Mouse (Mus musculus) left cerebral cortex, postnatal 4 days (tissue): ENCODE results near the gene Mef2b. TPM values are rescaled to one million over a fixed set of nuclear protein-coding genes. Genes with fewer than 3 reads are reported as not detected.

ENCODE experiments used
- DNase-seq: peaks from one replicate; pipeline ENCODE4 v3.0.0-alpha.2; 2022
- intact Hi-C: fragments of 180-260 bp; cut with DNase I; formaldehyde crosslinking; loops from one replicate; pipeline ENCODE4 v1.15.1; 2025
- total RNA-seq, 2 experiments: library from RNA; stranded (reverse); gene quantifications; 2 replicates each; pipeline ENCODE4 v1.2.3; 2021

Mef2b gene
- under 1 TPM; 0.72 to 0.94 TPM for total RNA-seq

DNA sequence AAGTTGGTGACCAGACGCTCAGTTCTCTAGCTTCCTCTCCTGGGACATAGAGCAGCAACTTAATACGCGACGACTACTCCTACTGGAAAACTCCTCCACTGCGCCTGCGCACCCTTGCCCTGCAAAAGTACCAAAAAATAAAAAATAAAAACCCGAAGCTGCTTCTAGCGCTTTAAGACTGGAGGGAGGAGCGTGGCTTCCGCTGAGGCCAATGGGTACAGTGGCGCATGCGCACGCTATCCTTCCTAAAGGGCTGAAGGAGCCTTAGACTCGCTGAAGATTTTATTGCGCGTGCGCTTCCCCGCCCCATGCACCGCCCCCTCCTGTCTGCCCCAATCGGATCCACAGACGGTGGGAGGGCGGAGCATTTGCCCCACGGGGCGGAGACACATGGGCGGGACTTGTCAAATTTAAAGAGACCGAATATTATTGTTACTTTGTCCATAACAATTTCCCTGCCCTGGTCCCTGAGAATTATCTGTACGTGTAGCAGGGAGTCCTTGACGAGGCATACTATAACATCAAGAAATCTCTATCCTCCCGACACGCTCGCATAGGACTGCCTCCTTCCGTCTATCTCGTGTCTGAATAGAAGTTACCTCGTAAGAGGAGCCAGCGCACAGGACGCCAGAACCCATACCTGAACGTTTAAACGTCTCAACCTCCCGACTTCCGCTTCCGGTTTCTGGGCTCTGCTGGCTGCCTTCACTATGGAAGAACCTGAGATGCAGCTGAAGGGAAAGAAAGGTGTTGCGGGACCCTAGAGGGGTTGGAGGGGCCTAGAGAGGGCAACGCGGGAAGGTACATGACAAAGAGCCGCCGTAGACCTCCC, at the start of gene Mef2b, which contains the start of the genes Rfxank and Borcs8:
Gene Mef2b (plus strand): TSS at position 686 of the 832 bp plus-strand sequence.
Gene Rfxank (minus strand): TSS at position 129 of the 832 bp plus-strand sequence.
Gene Borcs8 (plus strand): TSS at position 474 of the 832 bp plus-strand sequence.
- peak; percentile 100 for DNase-seq
- intact Hi-C loops = no loop called here

GRCm38 (mm10) chr8:70092786-70093185, 46.7 kb upstream of the Mef2b start:
- DNase-seq = no peak

GRCm38 (mm10) chr8:70099276-70099675, 40.2 kb upstream of the Mef2b start:
- intact Hi-C loops = no loop called here
- DNase-seq = no peak

More at GRCm38 (mm10) chr8:70092786-70093185, 46.7 kb upstream of the Mef2b start:
- intact Hi-C loops = no loop called here

DNA sequence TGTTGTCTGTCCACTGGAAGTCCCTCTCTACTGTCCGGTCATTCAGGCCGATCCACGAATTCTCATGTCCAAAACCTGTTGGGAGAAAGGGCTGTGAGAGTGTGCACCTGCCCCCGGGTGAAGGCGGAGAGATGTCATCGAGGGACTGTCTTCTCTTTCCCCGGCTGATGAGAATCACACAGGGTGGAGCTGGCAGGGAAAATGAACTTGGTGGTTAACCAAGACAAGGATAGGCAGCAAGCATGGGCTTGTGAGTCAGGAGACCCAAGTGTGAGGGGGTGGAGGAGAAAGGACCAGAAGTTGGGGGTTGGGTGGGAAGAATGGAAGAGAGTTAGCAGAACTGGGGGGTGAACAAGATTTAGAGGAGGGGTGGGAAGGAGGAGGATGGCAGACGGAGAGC, 39.3 kb upstream of the Mef2b start:
- intact Hi-C loops = no loop called here
- no peak for DNase-seq

DNA sequence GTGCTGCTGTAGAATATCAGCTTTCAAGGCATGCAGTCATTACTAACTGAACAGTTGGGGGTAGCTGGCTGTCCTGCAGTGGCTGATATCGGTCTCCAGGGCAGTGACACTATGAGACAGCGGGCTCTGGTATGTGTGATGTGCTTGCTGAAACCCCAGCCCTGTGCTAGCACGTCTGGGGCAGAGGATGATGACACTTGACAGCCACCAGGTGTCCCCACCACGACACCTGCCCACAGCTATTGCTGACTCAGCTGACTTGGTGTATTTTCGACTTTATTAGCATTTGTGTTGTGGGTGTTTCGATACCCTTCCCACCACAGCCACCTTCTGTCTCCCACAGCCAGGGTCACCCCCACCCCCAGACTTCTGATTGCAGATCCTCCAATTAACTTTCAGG, 35.0 kb upstream of the Mef2b start:
- intact Hi-C loops = no loop called here

DNA sequence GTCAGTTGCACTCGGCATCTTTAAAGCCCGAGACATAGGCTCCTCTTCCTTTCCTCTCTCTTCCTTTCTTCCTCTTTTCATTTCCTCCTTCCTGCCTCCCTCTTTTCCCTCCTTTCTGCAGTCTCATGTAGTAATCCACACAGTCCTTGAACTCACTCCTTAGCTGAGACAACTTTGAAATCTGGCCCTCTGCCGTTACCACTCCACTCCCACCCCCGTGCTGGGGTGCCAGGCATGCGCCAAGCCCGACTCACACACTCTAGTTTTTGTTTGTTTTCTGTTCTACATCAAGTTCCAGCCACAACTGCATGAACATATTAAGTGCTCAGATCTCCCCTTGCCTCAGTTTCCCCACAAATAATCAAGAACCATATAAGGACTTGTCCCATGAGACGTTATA, 34.6 kb upstream of the Mef2b start:
- intact Hi-C loops = no loop called here
- no peak for DNase-seq

More for the DNA sequence above, 35.0 kb upstream of the Mef2b start:
- DNase-seq = peak; percentile 50

DNA sequence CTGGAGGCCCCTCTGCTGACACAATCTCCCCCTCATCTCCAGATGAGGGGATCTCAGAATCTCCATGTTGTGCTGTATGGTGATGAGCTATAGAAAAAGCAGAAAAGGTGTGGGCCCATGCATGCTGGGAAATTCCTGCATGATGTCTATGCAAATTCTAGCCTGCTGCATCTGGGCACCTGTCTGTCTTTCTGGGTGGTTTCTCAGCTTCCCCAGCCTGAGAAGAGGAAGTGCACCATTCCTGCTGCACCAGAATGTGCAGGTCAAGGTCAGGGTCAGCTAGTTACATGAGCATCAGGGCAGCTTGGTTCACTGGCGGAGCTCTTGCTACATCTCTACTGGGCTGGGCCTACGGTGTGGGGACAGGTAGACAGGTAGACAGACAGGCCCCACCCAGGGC, 29.1 kb upstream of the Mef2b start:
- intact Hi-C loops = no loop called here
- no peak for DNase-seq

DNA sequence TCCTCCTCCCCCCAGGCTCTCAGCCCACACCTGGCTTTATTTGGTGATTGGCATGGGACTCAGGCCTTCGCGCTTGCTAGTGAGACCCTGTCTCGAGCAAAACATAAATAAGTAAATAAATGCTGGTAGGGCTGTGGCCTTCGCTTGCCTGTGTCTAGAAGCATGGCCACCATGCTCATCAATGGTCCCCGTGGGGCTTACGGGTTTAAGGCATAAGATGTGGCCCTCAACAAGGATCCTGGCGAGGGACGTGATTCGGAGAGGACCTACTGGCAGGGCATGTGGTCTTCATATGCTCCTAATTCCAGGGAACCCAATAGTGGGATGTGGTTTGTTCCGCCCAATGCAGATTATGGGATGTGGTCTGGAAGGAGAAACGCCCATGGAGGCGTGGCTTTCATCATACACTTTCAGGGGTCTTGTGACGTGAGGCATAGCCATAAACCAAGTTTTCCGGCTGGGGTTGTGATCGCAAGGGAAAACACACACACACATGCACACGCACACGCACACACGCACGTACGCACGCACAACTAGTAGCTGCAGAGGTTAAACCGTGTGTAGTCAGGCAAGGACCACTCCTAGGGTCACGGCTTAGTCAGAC, 28.2 kb upstream of the Mef2b start:
- intact Hi-C loops = no loop called here
- no peak for DNase-seq

GRCm38 (mm10) chr8:70112401-70113016, 27.0 kb upstream of the Mef2b start:
- intact Hi-C loops = no loop called here
- DNase-seq = no peak

- intact Hi-C loops = no loop called here
Observed at GRCm38 (mm10) chr8:70114488-70114887, 25.0 kb upstream of the Mef2b start.

GRCm38 (mm10) chr8:70114892-70115291, 24.6 kb upstream of the Mef2b start:
- intact Hi-C loops = no loop called here
- DNase-seq = peak; percentile 36

More at GRCm38 (mm10) chr8:70114488-70114887, 25.0 kb upstream of the Mef2b start:
- no peak for DNase-seq

DNA sequence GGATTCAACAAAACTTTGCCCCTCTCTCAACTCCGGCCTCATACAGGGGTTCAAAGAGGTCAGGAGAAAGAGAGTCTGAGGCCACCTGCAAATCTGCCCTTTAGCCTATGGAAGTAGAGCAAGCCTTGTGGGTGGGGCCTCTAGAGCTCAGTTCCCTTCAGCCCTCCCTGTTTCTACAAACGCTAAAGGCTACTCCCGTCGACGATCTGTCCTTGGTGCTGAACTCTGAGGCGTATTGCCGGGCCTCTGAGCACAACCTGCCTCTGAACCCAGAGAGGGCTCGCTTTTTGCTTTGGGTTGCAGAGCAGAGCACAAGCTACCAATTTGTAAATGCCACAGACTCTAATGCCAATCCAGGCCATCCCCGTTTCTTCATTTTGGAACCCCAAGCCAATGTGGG, 21.9 kb upstream of the Mef2b start:
- intact Hi-C loops = no loop called here
- no peak for DNase-seq

DNA sequence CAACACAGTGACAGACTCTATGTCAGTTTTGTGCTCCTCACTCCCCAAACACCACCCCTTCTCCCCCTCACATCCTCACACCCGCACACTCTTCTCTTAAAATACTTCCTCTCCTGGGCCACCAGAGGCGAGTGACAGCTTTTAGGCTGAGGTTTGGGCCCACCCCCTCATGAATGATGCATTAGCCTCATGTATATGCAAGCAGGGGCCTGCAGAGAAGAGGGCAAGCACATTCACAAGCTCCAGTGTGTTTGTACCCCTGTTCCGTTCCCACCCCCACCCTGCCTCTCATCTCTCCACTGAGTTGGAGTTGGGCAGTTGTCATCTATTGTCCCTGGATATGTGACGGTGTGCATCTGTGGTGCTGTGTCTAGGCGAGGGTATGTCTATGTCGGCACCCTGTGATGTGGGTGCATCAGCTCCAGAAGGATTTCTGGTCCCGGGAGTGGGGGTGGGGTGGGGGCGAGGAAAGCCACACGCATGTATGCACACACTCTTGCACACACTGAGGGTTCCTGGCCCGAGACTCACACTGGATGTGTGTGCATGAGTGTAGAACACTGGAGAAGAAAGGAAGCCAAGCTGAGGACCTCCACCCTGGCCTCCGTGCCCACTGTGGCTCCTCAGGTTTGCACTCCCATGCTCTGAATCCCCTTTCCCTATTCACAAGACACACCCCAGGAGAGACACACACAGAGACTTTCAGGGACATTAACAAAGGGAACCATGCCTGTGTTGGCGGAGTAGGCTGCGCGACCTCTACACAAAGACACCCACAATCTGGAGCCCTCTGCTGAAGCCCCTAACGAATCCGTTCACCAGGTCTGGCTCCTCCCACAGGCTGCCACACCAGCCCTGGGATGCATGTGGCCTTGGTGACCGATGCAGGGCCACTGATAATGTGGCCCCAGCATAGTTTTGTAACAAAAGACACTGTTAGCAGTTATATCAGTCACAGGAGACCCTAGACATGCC, 20.5 kb upstream of the Mef2b start:
- intact Hi-C loops = no loop called here
- DNase-seq = peak; percentile 59

- DNase-seq = peak; percentile 91
- intact Hi-C loops = no loop called here
Observed at GRCm38 (mm10) chr8:70120667-70121066, 18.8 kb upstream of the Mef2b start, which contains the start of gene Ncan. Ncan (minus strand) TSS chr8:70120873.

DNA sequence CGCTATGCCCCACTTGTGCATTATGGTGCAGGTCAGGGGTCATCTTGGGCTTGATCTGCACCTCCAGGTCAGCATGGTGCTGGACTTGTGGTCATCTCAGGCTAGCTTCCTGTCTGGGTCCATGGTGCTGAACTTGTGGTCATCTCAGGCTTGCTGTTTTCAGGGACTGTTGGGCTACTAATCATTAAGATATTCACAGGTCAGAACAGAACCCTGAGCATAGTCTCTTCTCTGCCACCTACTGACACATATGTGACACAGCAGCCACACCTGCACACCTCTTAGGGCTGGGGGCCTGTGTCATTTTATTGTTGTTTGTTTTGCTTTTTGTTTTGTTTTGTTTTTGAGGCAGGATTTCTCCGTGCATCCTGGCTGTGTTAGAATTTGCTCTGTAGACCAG, 16.6 kb upstream of the Mef2b start:
- no peak for DNase-seq
- intact Hi-C loops = no loop called here

DNA sequence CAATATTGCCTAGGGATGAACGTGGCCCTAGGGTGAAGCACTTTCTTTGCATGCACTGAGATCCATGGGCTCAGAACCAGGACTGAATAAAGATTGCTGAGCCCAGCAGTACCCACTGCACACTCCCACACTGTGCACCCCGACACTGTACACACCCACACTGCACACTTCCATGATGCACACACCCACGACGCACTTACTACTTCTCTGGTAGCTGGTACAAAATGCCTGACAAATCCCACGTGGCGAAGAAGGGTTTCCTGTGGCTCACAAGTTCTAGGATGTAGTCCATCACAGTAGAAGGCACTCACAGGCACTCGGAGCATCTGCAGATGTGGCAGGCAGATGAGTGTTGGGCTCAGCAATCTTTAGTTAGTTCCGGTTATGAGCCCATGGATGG, 14.5 kb upstream of the Mef2b start:
- intact Hi-C loops = no loop called here
- DNase-seq = no peak

- intact Hi-C loops = no loop called here
- DNase-seq = peak; percentile 72
Observed at GRCm38 (mm10) chr8:70128435-70128834, 11.1 kb upstream of the Mef2b start.

GRCm38 (mm10) chr8:70129309-70129952, 10.1 kb upstream of the Mef2b start:
- intact Hi-C loops = no loop called here
- DNase-seq = peak; percentile 74

DNA sequence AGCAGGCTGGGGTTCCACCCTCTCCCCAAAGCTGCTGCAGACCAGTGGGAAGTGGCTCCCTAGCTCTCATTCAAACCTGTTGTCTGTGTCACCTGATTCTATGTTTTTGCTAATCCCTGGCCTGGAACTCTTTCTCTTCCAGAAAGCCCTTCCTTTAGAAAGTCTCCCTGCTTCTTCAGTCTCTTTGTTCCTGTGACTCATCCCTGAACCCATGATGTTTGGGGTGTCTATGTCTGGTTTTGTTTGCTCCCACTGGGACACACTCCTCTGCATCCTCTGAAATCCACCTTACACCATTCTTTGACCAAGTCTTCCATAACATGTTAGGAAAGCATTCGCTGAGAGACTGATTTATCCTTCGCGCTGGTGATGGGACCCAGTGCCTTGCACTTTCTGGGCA, 9.4 kb upstream of the Mef2b start:
- intact Hi-C loops = no loop called here

More for the DNA sequence above, 9.4 kb upstream of the Mef2b start:
- no peak for DNase-seq
